Mouse (Mus musculus) frontal cortex, postnatal 25 days (tissue): ENCODE results near the gene Hddc3.
"Not testable (repeated sequence)": the region's sequence is repeated elsewhere in the genome, so short reads cannot be mapped to it uniquely, and the experiment has no call there.

ENCODE experiments used
- DNase-seq, 2 experiments: peaks; one replicate each; pipeline ENCODE4 v3.0.0; 2022; ENCODE audit warnings: low spot score in 2 of 2

The Hddc3 gene

GRCm38 (mm10) chr7:80342858-80343257 lies at the start of gene Hddc3:
TSS of gene Hddc3 (plus strand) at chr7:80343104.
- DNase-seq, result peak; percentile 96 to 98

- peak; percentile 98 to 99 for DNase-seq
These were observed 48.7 kb upstream of the Hddc3 start, which contains the start of gene Prc1 for GRCm38 (mm10) chr7:80294062-80294763. TSS of gene Prc1 (plus strand) at chr7:80294450.

- DNase-seq, result no peak
These were observed 47.9 kb upstream of the Hddc3 start for GRCm38 (mm10) chr7:80294764-80295648.

DNA sequence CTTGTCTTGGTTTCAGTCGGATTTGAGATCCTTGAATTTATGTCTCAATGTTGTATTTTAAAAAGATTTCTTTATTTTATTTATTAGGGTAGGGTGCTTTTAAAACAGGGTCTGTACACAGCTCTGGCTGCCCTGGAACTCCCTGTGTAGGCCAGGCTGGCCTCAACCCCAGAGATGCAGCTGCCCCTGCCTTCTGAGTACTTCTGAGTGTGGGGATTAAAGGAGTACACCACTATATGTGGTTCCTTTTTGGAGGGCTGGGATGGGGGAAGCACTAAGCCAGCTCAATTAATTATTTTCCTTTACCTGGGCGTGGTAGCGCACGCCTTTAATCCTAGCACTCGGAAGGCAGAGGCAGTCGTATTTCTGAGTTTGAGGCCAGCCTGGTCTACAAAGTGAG lies 46.4 kb upstream of the Hddc3 start:
- no peak for DNase-seq

GRCm38 (mm10) chr7:80297041-80297440 lies 45.9 kb upstream of the Hddc3 start:
- DNase-seq, result no peak

DNA sequence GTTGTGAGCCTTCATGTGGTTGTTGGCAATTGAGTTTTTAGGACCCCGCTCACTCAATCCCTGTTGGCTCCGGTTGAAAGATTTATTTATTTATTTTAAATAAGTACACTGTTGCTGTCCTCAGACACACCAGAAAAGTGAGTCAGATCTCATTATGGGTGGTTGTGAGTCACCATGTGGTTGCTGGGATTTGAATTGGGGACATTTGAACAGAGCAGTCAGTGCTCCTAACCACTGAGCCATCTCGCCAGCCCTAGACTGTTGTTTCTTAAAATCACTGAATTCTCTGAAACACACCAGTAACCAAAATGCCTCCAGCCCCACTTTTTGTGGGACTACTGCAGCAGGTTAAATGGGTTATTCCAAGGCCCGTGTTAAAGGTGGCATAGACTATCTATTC lies 44.1 kb upstream of the Hddc3 start:
- DNase-seq, result no peak

GRCm38 (mm10) chr7:80299568-80299967 lies 43.3 kb upstream of the Hddc3 start:
- DNase-seq, result no peak

GRCm38 (mm10) chr7:80301522-80301921 lies 41.4 kb upstream of the Hddc3 start:
- no peak for DNase-seq

GRCm38 (mm10) chr7:80307766-80308165 lies 35.1 kb upstream of the Hddc3 start:
- no peak for DNase-seq

- DNase-seq, result no peak
These were observed 32.1 kb upstream of the Hddc3 start for GRCm38 (mm10) chr7:80310771-80311170.

GRCm38 (mm10) chr7:80315733-80316132 lies 27.2 kb upstream of the Hddc3 start:
- no peak for DNase-seq

DNA sequence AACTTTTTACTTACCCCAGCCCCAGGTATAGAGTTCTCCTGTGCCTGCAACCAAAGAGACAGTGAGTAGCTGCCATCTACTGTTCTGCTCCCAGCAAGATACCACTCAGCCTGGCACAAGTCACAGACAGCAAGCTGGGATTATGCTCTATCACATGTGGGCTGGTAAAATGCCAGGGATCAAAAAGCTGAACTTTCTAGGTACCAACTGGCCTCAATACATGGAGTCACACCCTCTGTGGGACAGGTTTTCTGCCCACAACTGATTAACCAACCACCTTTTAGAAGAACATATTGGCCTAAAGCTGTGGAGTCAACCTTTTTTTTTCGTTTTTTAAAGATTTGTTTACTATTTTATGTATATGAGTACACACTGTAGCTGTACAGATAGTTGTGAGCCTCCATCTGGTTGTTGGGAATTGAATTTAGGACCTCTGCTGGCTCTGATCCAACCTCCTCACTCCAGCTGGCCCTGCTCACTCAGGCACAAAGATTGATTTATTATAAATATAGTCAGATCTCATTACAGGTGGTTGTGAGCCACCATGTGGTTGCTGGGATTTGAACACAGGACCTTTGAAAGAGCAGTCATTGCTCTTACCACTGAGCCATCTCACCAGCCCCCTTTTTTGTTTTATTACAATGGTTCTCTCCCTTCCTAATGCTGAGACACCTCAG lies 25.3 kb upstream of the Hddc3 start:
- DNase-seq, result no peak

DNA sequence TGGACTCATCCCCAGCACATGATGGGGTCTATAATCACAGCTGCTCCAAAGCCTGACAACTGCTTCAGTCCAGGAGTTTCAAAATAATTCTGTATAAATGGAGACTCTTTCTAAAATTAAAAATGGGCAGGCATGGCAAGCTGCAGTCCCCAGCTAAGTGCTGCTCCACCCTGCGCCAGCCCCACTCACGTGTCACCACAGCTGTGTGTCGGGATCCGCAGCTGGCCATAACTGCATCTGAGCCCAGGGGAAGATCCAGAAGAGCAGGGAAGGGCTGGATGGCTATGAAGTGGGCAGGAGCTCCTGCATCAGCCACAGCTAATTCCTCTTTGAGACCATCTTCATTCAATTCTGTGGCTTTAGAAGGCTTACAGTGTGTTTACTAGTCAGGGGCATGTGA lies 24.2 kb upstream of the Hddc3 start:
- no peak for DNase-seq

DNA sequence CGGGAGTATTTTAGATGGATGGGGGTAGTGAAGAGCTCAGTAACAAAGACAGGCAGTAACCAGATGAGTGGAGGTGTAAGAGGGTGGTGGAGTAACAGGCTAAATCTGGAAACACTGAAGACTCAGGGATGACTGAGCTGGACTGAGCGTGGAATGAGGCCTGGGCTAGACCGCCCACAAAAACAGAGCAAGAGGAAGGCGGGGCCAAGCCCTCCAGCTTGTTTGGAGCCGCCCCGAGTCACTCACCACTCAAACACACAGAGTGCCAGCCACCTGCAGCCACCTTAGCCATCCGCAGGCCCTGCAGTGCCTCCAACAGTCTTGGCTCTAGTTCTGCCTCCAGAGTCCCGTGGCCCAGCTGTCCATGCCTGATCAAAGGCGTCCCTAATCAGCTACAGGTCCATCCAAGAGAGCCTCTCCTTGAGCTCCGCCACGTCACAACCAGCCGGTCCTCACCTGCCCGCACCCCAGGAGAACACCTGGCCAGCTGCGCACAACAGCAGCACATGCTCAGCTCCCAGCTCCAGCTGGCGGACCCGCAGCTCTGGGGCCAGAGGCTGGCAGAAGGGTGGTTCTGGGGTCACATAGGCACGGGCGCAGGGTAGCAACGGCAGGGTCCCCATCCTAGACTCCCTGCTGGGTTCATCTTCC lies 22.9 kb upstream of the Hddc3 start:
- DNase-seq, result no peak

DNA sequence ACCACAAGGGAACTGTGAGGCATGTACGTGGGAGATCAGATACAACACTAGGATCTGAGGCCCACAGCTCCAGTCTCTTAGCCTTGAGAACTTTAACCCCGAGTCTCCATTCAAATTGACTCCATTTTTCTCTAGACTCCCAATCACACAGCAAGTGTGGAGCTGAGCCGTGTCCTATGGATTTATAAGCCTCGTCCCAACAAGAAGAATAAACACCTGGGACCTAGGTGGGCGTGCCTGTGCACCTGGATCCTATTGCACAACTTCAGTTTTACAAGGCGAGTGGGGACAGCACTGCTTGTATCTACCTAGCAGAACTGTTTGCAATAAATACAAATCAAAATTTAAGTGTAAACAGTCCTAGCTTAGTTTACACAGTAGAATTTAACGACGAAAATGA lies 19.6 kb upstream of the Hddc3 start:
- DNase-seq, result no peak

DNA sequence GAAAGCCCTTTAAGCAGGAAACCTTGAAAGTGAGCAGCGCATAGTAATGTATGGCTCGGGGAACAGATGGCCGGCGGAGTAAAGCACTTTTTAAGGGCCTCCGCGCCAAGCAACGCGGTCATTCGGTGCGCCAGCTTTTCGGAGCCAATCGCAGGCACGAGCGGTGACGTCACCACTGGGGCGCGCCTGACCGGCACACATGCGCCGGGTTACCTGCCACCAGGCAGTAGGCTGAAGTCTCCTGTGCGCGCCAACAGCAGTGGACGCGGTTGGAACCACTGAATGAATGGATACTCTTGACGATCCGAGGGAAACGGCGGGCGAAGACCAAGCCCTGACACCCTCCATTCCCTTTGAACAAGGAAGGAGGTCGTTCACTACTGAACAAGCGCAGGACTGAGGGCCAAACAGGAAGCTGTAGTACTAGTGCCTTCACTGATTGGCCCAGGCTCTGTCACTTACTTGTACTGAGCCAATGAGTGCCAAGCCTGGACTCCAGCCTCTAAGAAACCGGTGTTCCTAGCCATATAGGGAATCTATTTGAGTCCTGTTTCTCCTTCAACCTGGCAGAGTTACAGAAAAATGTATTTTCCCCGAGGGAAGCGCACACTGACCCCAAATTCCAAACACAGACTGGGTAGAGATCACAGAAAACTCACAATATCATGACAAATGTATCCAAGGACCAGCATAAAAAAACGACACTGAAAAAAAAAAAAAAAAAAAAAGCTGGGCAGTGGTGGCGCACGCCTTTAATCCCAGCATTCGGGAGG lies 18.7 kb upstream of the Hddc3 start, which contains the start of gene Rccd1:
Gene Rccd1, minus strand, starts transcription at position 412 of the 773 bp plus-strand sequence.
- DNase-seq, result peak; percentile 92 to 93

DNA sequence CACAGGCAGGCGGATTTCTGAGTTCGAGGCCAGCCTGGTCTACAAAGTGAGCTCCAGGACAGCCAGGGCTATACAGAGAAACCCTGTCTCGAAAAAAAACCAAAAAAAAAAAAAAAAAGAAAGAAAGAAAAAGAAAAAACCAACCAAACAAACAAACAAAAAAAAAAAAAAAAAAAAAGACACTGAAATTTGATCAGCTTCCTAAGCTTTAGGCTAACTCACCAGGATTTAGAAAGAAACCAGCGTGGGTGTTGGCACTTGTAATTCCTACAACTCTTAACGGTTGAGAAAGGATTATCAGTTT lies 18.1 kb upstream of the Hddc3 start:
- DNase-seq, result not testable (repeated sequence)

- no peak for DNase-seq
These were observed 17.5 kb upstream of the Hddc3 start for GRCm38 (mm10) chr7:80325292-80325868.

DNA sequence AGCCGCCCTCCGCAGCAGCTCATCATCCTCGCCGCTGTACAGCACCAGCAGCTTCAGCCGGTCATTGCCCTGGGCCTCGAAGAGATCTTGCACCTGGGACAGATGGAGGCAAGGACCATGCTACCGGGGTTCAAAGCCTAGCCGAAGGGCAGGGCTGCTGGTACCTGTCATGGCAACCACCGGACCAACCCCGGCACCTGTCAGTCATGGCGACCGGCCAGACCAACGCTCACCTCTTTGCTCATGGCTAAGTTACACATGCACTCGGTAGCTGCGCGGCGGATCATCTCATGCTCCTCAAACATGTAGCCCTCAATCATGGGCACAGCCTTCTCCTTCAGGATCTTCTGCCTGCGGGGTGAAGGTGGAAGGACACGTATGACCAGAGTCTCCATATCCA lies 16.8 kb upstream of the Hddc3 start:
- no peak for DNase-seq

- no peak for DNase-seq
These were observed 12.6 kb upstream of the Hddc3 start for GRCm38 (mm10) chr7:80330278-80330677.

GRCm38 (mm10) chr7:80331433-80331832 lies 11.5 kb upstream of the Hddc3 start:
- no peak for DNase-seq
